Mouse (Mus musculus) cerebellum, adult 11 months (tissue): ENCODE measurements around the gene Uchl1.

Experiments used
- DNase-seq: peaks from one replicate; pipeline ENCODE4 v3.0.0; 2022

Gene Uchl1

GRCm38 (mm10) chr5:66710445-66711019 lies 34.6 kb downstream of the Uchl1 start:
- no peak for DNase-seq

- no peak for DNase-seq
Measured at GRCm38 (mm10) chr5:66712801-66713200, 36.9 kb downstream of the Uchl1 start.

- DNase-seq: no peak
Measured at GRCm38 (mm10) chr5:66715498-66715931, 39.6 kb downstream of the Uchl1 start.

- no peak for DNase-seq
Measured at GRCm38 (mm10) chr5:66717931-66718330, 42.0 kb downstream of the Uchl1 start.

GRCm38 (mm10) chr5:66718413-66718812 lies 42.5 kb downstream of the Uchl1 start:
- DNase-seq: no peak

- no peak for DNase-seq
Measured at GRCm38 (mm10) chr5:66718880-66719279, 43.0 kb downstream of the Uchl1 start.

GRCm38 (mm10) chr5:66720921-66721320 lies 45.0 kb downstream of the Uchl1 start:
- no peak for DNase-seq

- DNase-seq: no peak
Measured at GRCm38 (mm10) chr5:66722586-66722985, 46.7 kb downstream of the Uchl1 start.

- DNase-seq: no peak
Measured at GRCm38 (mm10) chr5:66723037-66723436, 47.1 kb downstream of the Uchl1 start.

- no peak for DNase-seq
Measured at GRCm38 (mm10) chr5:66723626-66724025, 47.7 kb downstream of the Uchl1 start.

GRCm38 (mm10) chr5:66729306-66729705 lies 53.4 kb downstream of the Uchl1 start:
- no peak for DNase-seq

GRCm38 (mm10) chr5:66730621-66731301 lies 54.9 kb downstream of the Uchl1 start:
- no peak for DNase-seq

GRCm38 (mm10) chr5:66731302-66731697 lies 55.4 kb downstream of the Uchl1 start:
- no peak for DNase-seq

- DNase-seq: no peak
Measured at GRCm38 (mm10) chr5:66733556-66733955, 57.7 kb downstream of the Uchl1 start.
